Mouse (Mus musculus): ENCODE results near the gene Nudt16l1.

DNA sequence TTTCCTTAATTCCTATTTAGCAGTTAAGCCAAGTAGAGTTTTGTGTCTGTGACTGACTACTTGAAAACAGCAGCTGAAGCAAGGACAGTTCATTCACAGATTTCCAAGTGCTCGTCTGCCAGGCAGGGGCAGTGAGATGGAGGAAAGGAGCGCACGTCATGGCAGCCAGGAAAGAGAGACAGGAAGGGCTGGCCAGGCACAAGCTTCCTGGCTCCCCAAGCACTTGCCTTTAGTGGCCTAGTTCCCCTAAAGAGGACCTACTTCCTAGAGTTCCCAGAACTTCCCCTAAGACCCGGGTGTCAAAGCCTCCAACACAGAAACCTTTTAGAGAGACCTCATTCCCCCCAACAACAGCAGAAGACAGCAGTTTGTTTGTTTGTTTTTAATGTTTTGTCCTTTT lies 18.0 kb upstream of the Nudt16l1 start:
- TF ChIP-seq CTCF (IDR thresholded peaks at IDR 0.05; ENCODE audit: borderline replicate concordance, control insufficient read depth, extremely low read depth, insufficient read depth, low read length, poor library complexity), result no peak
- TF ChIP-seq POLR2A (IDR thresholded peaks at IDR 0.05; ENCODE audit: control insufficient read depth, extremely low read depth, insufficient read depth, low read length, poor library complexity), result no peak
